Mouse (Mus musculus) liver, adult 2 months (tissue): ENCODE measurements around the gene Spem2. TPM values are rescaled to one million over a fixed set of nuclear protein-coding genes. Genes with fewer than 3 reads are reported as not detected.

Experiments used
- DNase-seq: peaks from one replicate; pipeline ENCODE4 v3.0.0-alpha.2; 2011; ENCODE audit warnings: low read depth, low spot score; ENCODE audit errors: extremely low read depth
- H3K27ac ChIP-seq: fragments of 200-500 bp; replicated peaks from 2 replicates; pipeline ENCODE4 v1.5.1; 2012; ENCODE audit warnings: low read depth, mild to moderate bottlenecking, control low read depth, inconsistent platforms, low read length; ENCODE audit not compliant: insufficient read depth
- H3K27me3 ChIP-seq: fragments of 200-500 bp; 2 replicates; pipeline ENCODE4 v1.6.1; 2012; ENCODE audit warnings: mild to moderate bottlenecking, moderate library complexity, low read length, inconsistent platforms; ENCODE audit not compliant: control insufficient read depth, insufficient read depth
- H3K36me3 ChIP-seq: fragments of 200-500 bp; 2 replicates; pipeline ENCODE4 v1.6.1; 2012; ENCODE audit warnings: low read length, inconsistent platforms; ENCODE audit not compliant: control insufficient read depth, insufficient read depth
- H3K4me1 ChIP-seq: fragments of 200-500 bp; 2 replicates; pipeline ENCODE4 v1.6.1; 2011; ENCODE audit warnings: low read length; ENCODE audit not compliant: control insufficient read depth, insufficient read depth
- H3K4me3 ChIP-seq: fragments of 200-500 bp; 2 replicates; pipeline ENCODE4 v1.5.1; 2011; ENCODE audit warnings: low read depth, mild to moderate bottlenecking, control low read depth, low read length, moderate library complexity; ENCODE audit not compliant: insufficient read depth
- H3K79me2 ChIP-seq: fragments of 200-500 bp; 2 replicates; pipeline ENCODE4 v1.6.1; 2012; ENCODE audit warnings: inconsistent platforms, mild to moderate bottlenecking, low read length, moderate library complexity; ENCODE audit not compliant: control insufficient read depth, insufficient read depth
- H3K9ac ChIP-seq: fragments of 200-500 bp; 2 replicates; pipeline ENCODE4 v1.6.1; 2012; ENCODE audit warnings: low read depth, mild to moderate bottlenecking, control low read depth, inconsistent platforms, low read length
- CTCF ChIP-seq: fragments of 200-500 bp; IDR thresholded peaks from 2 replicates; pipeline ENCODE4 v1.5.1; 2011; ENCODE audit warnings: low read depth, low read length, control low read depth
- POLR2A ChIP-seq: fragments of 200-500 bp; IDR thresholded peaks from 2 replicates; pipeline ENCODE4 v1.6.1; 2011; ENCODE audit warnings: low read length, control low read depth; ENCODE audit not compliant: insufficient read depth; ENCODE audit errors: extremely low read depth
- WGBS: fragments of 180-500 bp; shearing (Covaris S2); methylation state at CpG from one replicate; pipeline ENCODE4 v1.1.7; 2018; 5-methylcytosine and 5-hydroxymethylcytosine counted together
- polyA plus RNA-seq: library from polyadenylated mRNA; depleted of rRNA; stranded (reverse); fragments of >200 nt; gene quantifications from 2 replicates; pipeline ENCODE4 v1.2.3, GENCODE M21; 2012
- total RNA-seq: library from RNA; depleted of rRNA; stranded (reverse); fragments of >200 nt; gene quantifications from 2 replicates; pipeline ENCODE4 v1.2.3, GENCODE M21; 2014

The Spem2 gene
- total and polyA plus RNA-seq, 2 experiments, result not detected

- Histone ChIP-seq H3K4me3 (no peak within 1 kb of the TSS), H3K4me1 (no peaks in the 10 kb centered on the region), H3K36me3 (no peaks in the 10 kb centered on the region), H3K27ac (no peak within 1 kb of the TSS), H3K9ac (no peak within 1 kb of the TSS), H3K79me2 (no peaks in the 10 kb centered on the region), H3K27me3 (no peaks in the 10 kb centered on the region)
- 58% methylated on average over 10 of the region's 10 CpGs for WGBS
- TF ChIP-seq POLR2A (no peak), CTCF (no peak)
- no peak for DNase-seq
Observed at GRCm38 (mm10) chr11:69815155-69815554, 3.1 kb downstream of the Spem2 start, which contains the start of gene Gm39566. Gm39566 (minus strand) TSS chr11:69815298.

- H3K36me3 ChIP-seq, result no peaks in the 10 kb centered on the region
- no peaks in the 10 kb centered on the region for H3K79me2 ChIP-seq
- H3K27me3 ChIP-seq, result no peaks in the 10 kb centered on the region
- H3K4me1 ChIP-seq, result no peaks in the 10 kb centered on the region
- no peak for DNase-seq
- no peak overlapping the region for H3K9ac ChIP-seq
- TF ChIP-seq POLR2A (no peak), CTCF (no peak)
- no peak overlapping the region for H3K4me3 ChIP-seq
- H3K27ac ChIP-seq, result no peak overlapping the region
Observed at GRCm38 (mm10) chr11:69810280-69810679, 8.0 kb downstream of the Spem2 start.

GRCm38 (mm10) chr11:69807641-69808040 lies 10.6 kb downstream of the Spem2 start:
- no peak for TF ChIP-seq CTCF
- DNase-seq, result no peak
- H3K36me3 ChIP-seq, result no peaks in the 10 kb centered on the region
- H3K4me3 ChIP-seq, result no peak overlapping the region
- WGBS, result 87% methylated on average over 2 of the region's 2 CpGs
- 0 out of 2 replicates have a peak, but pooled peaks cover under 1% of the 10 kb centered on the region for H3K27me3 ChIP-seq
- no peaks in the 10 kb centered on the region for H3K79me2 ChIP-seq
- H3K9ac ChIP-seq, result no peak overlapping the region
- peaks cover 4% of the 10 kb centered on the region for H3K4me1 ChIP-seq
- no peak overlapping the region for H3K27ac ChIP-seq

- WGBS, result 95% methylated on average over 4 of the region's 4 CpGs
- DNase-seq, result no peak
- peaks cover 7% of the 10 kb centered on the region for H3K27me3 ChIP-seq
- no peaks in the 10 kb centered on the region for H3K36me3 ChIP-seq
- no peak overlapping the region for H3K9ac ChIP-seq
- no peak overlapping the region for H3K4me3 ChIP-seq
- H3K27ac ChIP-seq, result no peak overlapping the region
- no peaks in the 10 kb centered on the region for H3K79me2 ChIP-seq
- peaks cover 4% of the 10 kb centered on the region for H3K4me1 ChIP-seq
- TF ChIP-seq CTCF, result no peak
- TF ChIP-seq POLR2A, result no peak
Observed at GRCm38 (mm10) chr11:69806378-69806777, 11.9 kb downstream of the Spem2 start.

GRCm38 (mm10) chr11:69804972-69805909 lies 13.0 kb downstream of the Spem2 start, which contains the start of gene Tmem102:
Tmem102 (minus strand) TSS chr11:69805624.
- 29% methylated on average over 29 of the region's 29 CpGs for WGBS
- Histone ChIP-seq H3K4me3 (peak within 1 kb of the TSS; percentile 56), H3K79me2 (no peaks in the 10 kb centered on the region), H3K36me3 (no peaks in the 10 kb centered on the region), H3K27ac (peak within 1 kb of the TSS; percentile 59), H3K9ac (peak within 1 kb of the TSS; percentile 54), H3K27me3 (peaks cover 9% of the 10 kb centered on the region), H3K4me1 (peaks cover 4% of the 10 kb centered on the region)
- TF ChIP-seq CTCF (no peak), POLR2A (no peak)
- peak; percentile 87 for DNase-seq

GRCm38 (mm10) chr11:69804652-69804940 lies 13.7 kb downstream of the Spem2 start:
- H3K4me3 ChIP-seq, result peak overlapping the region; percentile 56
- H3K27me3 ChIP-seq, result peaks cover 9% of the 10 kb centered on the region
- TF ChIP-seq POLR2A, result no peak
- no peak for TF ChIP-seq CTCF
- DNase-seq, result peak; percentile 66
- H3K36me3 ChIP-seq, result no peaks in the 10 kb centered on the region
- H3K27ac ChIP-seq, result peak overlapping the region; percentile 59
- H3K79me2 ChIP-seq, result no peaks in the 10 kb centered on the region
- H3K9ac ChIP-seq, result peak overlapping the region; percentile 39; the same call in 1 of the 2 replicates
- peaks cover 4% of the 10 kb centered on the region for H3K4me1 ChIP-seq
- 23% methylated on average over 12 of the region's 12 CpGs for WGBS
